Mouse (Mus musculus): ENCODE data around the gene Ctnnd2. TPM values are rescaled to one million over a fixed set of nuclear protein-coding genes. Genes with fewer than 3 reads are reported as not detected.

The Ctnnd2 gene
- polyA plus RNA-seq, 1 experiment from 2014 or later = 19.9 TPM

DNA sequence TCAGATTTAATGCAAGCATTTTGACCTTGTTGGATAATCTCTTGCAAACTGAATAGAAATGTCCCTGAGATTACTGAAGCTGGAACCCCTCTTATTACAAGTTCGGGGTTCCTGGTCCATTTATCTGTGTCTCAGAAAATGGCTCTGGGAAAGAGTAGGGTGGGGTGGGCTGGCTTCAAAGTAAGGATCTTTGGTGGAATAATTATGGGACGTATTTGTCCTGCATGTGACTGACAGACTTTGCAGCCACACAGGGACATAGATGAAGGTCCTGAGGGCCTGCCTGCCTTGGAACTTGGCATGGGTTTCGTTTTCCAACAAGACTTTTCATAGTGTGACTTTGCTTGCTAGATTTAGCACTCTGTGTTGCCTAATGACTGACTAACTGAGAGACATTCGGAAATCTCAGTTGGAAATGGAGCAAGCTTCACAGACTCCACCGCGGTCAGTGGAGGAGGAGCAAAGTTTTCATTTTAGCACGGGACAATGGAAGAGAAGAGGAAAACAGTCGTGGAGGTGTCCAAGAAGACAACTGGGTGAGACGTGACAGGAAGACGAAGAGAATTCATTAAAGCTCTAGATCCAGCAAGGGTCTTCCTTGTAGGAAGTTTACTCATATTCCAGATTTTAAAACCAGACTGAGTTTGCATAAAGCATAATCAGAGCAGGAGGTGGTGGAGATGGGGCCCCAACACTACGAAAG is 749 bp upstream of the Ctnnd2 start:
- Histone ChIP-seq H3K4me3 (ENCODE audit: low read depth, low read length) (peak overlapping the region; percentile 61), H3K27me3 (ENCODE audit: insufficient read depth, low read length) (peaks cover 30% of the 10 kb centered on the region), H3K27ac (ENCODE audit: low read depth) (no peak overlapping the region), H3K9ac (no peak overlapping the region), H3K9me3 (ENCODE audit: low read depth, low read length) (no peaks in the 10 kb centered on the region), H3K4me1 (ENCODE audit: insufficient read depth) (no peaks in the 10 kb centered on the region), H3K4me2 (peak overlapping the region; percentile 87), H3K36me3 (ENCODE audit: insufficient read depth) (no peaks in the 10 kb centered on the region)
- WGBS = 19% methylated on average over 11 of the region's 11 CpGs
- ATAC-seq (ENCODE audit: insufficient read depth) (no peak), DNase-seq (no peak)
- TF ChIP-seq CTCF (IDR thresholded peaks at IDR 0.05; ENCODE audit: low read depth) = no peak

DNA sequence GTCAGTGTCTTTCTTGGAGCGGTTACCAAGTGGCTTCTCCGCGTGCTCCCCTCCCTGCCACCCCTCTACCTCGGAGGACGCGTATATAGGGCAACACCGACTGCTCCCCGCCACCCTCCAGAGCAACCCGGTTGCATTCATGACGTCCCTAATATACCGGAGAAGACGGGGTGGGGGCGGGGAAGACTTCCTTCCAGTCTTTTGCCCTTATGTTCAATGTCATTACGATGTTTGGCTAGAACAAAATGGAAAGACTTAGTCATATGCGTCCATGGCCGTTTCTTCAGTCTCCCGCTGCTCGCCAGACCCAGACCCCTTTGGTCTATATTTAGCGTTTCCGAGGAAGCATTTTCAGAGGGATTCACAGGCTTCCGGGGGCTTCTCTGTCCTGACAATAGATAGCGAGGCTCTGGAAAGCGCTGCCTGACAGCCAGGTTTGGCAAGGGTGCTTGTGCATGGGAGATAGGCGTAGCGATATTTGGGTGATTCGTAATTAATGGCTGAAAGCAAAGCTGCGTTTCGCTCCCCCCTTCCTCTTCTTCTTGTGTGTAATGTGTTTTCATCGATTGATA is 1.1 kb downstream of the Ctnnd2 start:
- H3K9me3 ChIP-seq (ENCODE audit: low read depth, low read length) = no peaks in the 10 kb centered on the region
- H3K9ac ChIP-seq = peak overlapping the region; percentile 52
- no peak for TF ChIP-seq CTCF (IDR thresholded peaks at IDR 0.05; ENCODE audit: low read depth)
- peak; percentile 58; the same call in 1 of the 2 replicates for ATAC-seq (ENCODE audit: insufficient read depth)
- no peak overlapping the region for H3K27ac ChIP-seq (ENCODE audit: low read depth)
- H3K36me3 ChIP-seq (ENCODE audit: insufficient read depth) = no peaks in the 10 kb centered on the region
- peaks cover 30% of the 10 kb centered on the region for H3K27me3 ChIP-seq (ENCODE audit: insufficient read depth, low read length)
- WGBS = under 1% methylated on average over 29 of the region's 29 CpGs
- no peaks in the 10 kb centered on the region for H3K4me1 ChIP-seq (ENCODE audit: insufficient read depth)
- peak overlapping the region; percentile 61 for H3K4me3 ChIP-seq (ENCODE audit: low read depth, low read length)
- peak; percentile 19 for DNase-seq
- H3K4me2 ChIP-seq = peak overlapping the region; percentile 87

DNA sequence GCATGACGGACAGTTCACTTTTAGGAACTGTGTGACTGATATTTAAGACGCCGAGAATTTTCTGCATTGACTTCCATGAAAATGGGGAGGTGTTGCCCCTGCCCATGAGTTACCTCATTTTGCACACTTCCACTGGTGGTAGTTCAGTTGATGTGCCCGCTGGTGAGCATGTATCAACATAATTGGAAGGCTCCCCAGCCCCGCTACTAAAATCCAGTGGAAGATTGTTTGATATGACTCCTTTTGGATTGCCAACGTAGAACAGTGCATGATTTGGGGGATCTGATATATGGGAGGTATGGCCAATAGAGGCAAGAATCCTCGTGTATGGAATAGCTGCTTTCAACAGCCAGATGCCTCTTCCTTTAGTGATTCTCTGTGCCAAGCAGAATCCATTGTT is 1.9 kb downstream of the Ctnnd2 start:
- 38% methylated on average over 7 of the region's 7 CpGs for WGBS

DNA sequence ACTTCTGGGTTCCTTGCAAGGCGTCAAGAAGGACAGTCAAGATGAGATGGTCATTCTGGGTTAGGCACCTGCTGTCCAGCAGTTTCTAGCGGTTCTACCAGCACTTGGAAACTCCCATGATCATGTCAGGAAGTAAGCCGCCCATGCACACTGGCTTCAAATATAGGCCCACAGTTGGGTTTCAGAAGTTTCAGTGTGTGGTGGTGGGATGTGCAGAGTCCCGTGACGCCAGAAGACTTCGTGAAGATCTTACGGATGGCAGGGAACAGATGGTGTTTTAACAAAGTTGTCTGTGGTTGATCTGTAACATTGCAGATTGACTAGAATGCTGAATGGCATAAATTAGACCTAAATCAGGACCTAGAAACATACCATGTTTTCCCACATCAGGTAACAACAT is 11.6 kb downstream of the Ctnnd2 start:
- DNase-seq = no peak
- no peak overlapping the region for H3K4me3 ChIP-seq (ENCODE audit: low read depth, low read length)
- H3K4me1 ChIP-seq (ENCODE audit: insufficient read depth) = no peaks in the 10 kb centered on the region
- no peaks in the 10 kb centered on the region for H3K36me3 ChIP-seq (ENCODE audit: insufficient read depth)
- H3K4me2 ChIP-seq = no peak overlapping the region
- H3K9ac ChIP-seq = no peak overlapping the region
- no peaks in the 10 kb centered on the region for H3K27me3 ChIP-seq (ENCODE audit: insufficient read depth, low read length)
- H3K27ac ChIP-seq (ENCODE audit: low read depth) = no peak overlapping the region
- no peak for ATAC-seq (ENCODE audit: insufficient read depth)
- H3K9me3 ChIP-seq (ENCODE audit: low read depth, low read length) = peaks cover 4% of the 10 kb centered on the region; the same call in 1 of the 2 replicates
- no peak for TF ChIP-seq CTCF (IDR thresholded peaks at IDR 0.05; ENCODE audit: low read depth)
- whole genome bisulfite sequencing = 86% methylated on average over 7 of the region's 7 CpGs

More for the DNA sequence above, 1.9 kb downstream of the Ctnnd2 start:
- ATAC-seq (ENCODE audit: insufficient read depth) (no peak), DNase-seq (no peak)
- Histone ChIP-seq H3K9ac (peak overlapping the region; percentile 52), H3K4me1 (ENCODE audit: insufficient read depth) (no peaks in the 10 kb centered on the region), H3K27me3 (ENCODE audit: insufficient read depth, low read length) (peaks cover 30% of the 10 kb centered on the region), H3K27ac (ENCODE audit: low read depth) (no peak overlapping the region), H3K4me3 (ENCODE audit: low read depth, low read length) (peak overlapping the region; percentile 61), H3K4me2 (peak overlapping the region; percentile 87), H3K9me3 (ENCODE audit: low read depth, low read length) (no peaks in the 10 kb centered on the region), H3K36me3 (ENCODE audit: insufficient read depth) (no peaks in the 10 kb centered on the region)
- TF ChIP-seq CTCF (IDR thresholded peaks at IDR 0.05; ENCODE audit: low read depth) = no peak

DNA sequence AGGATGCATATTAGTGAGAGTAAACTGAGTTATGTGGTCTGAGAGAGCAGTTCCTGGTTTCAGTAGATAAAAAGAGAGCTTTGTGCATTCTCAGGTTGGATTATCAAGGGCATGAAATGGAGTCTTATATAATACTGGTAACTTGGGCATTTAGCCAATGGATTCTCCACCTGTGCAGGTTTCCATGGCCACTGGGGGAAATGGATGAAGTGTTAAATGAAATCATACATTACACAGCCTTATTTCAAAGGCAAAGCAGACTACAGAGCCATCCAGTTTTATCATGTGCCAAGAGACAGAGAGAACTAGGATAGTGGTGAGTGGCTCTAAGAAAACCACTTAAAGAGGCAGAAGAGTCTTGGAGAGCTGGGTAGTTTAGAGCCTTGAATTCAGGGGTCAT is 18.5 kb downstream of the Ctnnd2 start:
- H3K36me3 ChIP-seq (ENCODE audit: insufficient read depth) = no peaks in the 10 kb centered on the region
- ATAC-seq (ENCODE audit: insufficient read depth) = no peak
- H3K9ac ChIP-seq = no peak overlapping the region
- no peak for TF ChIP-seq CTCF (IDR thresholded peaks at IDR 0.05; ENCODE audit: low read depth)
- peaks cover 4% of the 10 kb centered on the region; the same call in 1 of the 2 replicates for H3K9me3 ChIP-seq (ENCODE audit: low read depth, low read length)
- H3K27ac ChIP-seq (ENCODE audit: low read depth) = no peak overlapping the region
- H3K4me3 ChIP-seq (ENCODE audit: low read depth, low read length) = no peak overlapping the region
- no peak overlapping the region for H3K4me2 ChIP-seq
- H3K4me1 ChIP-seq (ENCODE audit: insufficient read depth) = no peaks in the 10 kb centered on the region
- H3K27me3 ChIP-seq (ENCODE audit: insufficient read depth, low read length) = no peaks in the 10 kb centered on the region
- DNase-seq = no peak

DNA sequence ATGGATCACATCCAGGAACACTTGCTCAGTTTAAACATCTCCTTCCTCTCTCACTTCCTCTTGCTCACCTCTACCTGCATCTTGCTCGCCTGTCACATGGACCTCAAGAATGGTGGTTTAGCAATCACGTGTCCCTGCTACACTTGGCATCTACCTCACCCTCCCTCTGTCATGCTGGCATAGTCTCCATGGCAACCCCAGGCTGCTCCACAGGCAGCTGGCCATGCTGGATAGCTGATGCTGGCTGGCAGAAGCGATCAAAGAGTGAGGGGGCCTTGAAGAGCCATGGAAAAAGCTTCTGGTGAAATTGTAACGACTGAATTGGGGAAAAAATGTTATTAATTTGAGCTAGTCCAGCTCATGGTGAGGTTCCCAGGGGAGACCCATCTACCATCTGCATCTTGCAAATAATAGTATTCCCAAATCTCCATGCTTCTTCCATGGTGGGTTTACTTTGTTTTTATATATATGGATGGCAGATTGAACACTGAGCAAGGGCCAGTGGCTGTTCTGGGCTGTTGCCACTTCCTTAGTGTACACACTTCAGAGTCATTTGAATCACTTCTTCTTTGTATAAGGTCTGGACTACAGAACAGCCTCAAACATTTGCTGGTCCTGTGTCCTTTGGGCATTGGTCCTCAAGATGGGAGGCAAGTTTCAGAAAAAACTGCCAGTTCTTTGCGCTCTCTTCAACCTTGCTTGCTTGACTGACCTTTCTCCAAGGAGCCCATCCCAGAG is 19.7 kb downstream of the Ctnnd2 start:
- Histone ChIP-seq H3K9ac (no peak overlapping the region), H3K27ac (ENCODE audit: low read depth) (no peak overlapping the region), H3K27me3 (ENCODE audit: insufficient read depth, low read length) (no peaks in the 10 kb centered on the region), H3K4me1 (ENCODE audit: insufficient read depth) (no peaks in the 10 kb centered on the region), H3K36me3 (ENCODE audit: insufficient read depth) (no peaks in the 10 kb centered on the region), H3K9me3 (ENCODE audit: low read depth, low read length) (peaks cover 4% of the 10 kb centered on the region; the same call in 1 of the 2 replicates), H3K4me3 (ENCODE audit: low read depth, low read length) (no peak overlapping the region), H3K4me2 (no peak overlapping the region)
- WGBS = 64% methylated on average over 5 of the region's 5 CpGs
- no peak for TF ChIP-seq CTCF (IDR thresholded peaks at IDR 0.05; ENCODE audit: low read depth)
- DNase-seq = no peak
- ATAC-seq (ENCODE audit: insufficient read depth) = no peak

DNA sequence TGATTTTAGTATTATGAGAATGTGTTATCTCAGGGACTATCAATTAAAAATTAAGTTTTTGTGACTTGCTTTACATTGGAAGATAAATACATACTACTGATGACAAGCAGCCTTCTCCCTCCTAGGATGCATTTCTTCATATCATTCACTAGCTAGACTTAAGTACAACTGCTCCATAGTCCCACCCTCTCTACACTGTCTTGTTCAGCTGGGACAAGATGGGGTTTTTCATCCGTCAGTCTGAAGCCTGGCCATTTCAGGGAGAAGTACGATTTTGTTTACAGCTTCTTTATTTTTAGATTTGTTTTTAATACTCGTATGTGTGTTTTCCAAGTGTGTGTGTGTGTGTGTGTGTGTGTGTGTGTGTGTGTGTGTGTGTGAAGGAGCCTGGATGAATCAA is 26.0 kb downstream of the Ctnnd2 start:
- no peak overlapping the region for H3K4me2 ChIP-seq
- H3K9ac ChIP-seq = no peak overlapping the region
- H3K27ac ChIP-seq (ENCODE audit: low read depth) = no peak overlapping the region
- DNase-seq = no peak
- H3K27me3 ChIP-seq (ENCODE audit: insufficient read depth, low read length) = no peaks in the 10 kb centered on the region
- H3K36me3 ChIP-seq (ENCODE audit: insufficient read depth) = no peaks in the 10 kb centered on the region
- H3K4me3 ChIP-seq (ENCODE audit: low read depth, low read length) = no peak overlapping the region
- 61% methylated on average over 3 of the region's 3 CpGs for WGBS
- no peaks in the 10 kb centered on the region for H3K4me1 ChIP-seq (ENCODE audit: insufficient read depth)
- no peaks in the 10 kb centered on the region for H3K9me3 ChIP-seq (ENCODE audit: low read depth, low read length)
- no peak for TF ChIP-seq CTCF (IDR thresholded peaks at IDR 0.05; ENCODE audit: low read depth)
- ATAC-seq (ENCODE audit: insufficient read depth) = no peak
